Mouse (Mus musculus): Measurements from ENCODE around the gene Pxmp4.
A peak's percentile ranks its signal among the peaks of the same experiment; 100 is the strongest.

Gene Pxmp4

DNA sequence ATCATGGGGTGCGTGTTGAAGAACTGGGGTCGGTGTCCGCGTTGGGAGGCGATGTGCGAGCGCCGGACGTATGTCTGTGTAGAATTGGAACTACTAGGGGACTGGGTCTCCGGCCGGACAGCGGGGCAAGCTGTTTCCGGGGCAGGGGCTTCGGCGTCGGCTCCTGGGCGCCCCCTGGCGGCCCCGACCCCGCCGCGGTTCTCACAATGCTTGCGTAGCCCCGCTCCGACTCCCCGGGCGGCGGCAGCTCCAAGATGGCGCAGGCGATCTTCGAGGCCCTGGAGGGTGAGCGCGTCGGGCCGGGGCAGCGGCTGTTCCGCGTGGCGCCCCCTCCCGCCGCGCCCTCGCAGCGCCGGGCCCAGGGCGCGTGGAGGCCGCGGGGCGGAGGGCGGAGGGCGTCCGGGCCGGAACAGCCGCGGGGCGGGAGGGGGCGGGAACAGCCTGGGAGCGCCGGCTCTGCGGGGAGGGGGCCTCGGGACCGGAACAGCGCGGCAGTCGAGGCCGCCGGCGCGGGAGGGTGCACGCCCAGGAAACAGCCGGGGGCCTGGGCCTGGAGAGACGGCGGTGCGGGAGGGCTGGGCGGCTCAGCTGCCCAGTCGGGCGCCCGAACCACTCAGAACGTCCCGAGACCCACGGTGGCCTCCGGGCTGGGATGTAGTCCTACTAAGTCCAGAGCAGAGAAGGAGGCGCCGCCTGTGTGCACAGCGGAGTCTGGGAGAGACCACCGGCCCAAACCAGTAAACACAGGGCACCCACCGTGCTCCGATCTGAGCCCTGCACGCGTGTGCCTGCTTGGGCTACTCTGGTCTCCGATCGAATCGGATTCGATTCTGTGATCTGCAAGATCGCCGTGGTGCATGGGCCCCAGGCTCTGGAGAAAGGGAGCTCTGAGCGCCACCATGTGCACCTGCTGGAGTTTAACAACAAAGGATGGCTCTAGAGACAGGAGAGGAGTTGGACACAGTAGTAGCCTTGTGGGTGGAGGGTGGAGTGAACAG lies 9.9 kb upstream of the Pxmp4 start, which contains the start of the genes Zfp341 and 4930519P11Rik:
Zfp341 (plus strand) TSS at position 180 of the 998 bp plus-strand sequence.
4930519P11Rik (minus strand) TSS at position 320 of the 998 bp plus-strand sequence.
- DNase-seq (ENCODE audit: low spot score), result no peak

- no peak for DNase-seq (ENCODE audit: low spot score)
Measured at GRCm38 (mm10) chr2:154609050-154609767, 5.7 kb upstream of the Pxmp4 start.

DNA sequence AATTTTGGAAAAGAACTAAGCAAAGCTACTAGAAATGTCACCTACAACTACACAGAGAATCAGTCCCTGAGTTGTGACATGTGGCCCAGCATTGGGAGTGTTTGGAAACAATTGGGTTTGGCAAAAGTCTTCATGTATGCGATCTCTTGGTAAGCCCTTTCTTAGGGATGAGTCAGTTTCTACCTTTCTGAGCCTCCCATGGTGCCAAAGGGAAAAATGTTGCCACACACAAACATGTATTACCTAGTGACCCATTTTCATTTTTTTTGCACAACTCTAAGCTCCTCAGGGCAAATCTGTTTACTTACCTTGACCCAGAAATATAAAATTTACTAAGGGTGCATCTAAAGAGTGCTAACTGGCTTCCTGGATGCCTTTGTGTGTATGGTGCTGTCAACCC lies 3.5 kb upstream of the Pxmp4 start:
- DNase-seq (ENCODE audit: low spot score), result no peak

- no peak for DNase-seq (ENCODE audit: low spot score)
Measured at GRCm38 (mm10) chr2:154604156-154604555, 648 bp upstream of the Pxmp4 start.

DNA sequence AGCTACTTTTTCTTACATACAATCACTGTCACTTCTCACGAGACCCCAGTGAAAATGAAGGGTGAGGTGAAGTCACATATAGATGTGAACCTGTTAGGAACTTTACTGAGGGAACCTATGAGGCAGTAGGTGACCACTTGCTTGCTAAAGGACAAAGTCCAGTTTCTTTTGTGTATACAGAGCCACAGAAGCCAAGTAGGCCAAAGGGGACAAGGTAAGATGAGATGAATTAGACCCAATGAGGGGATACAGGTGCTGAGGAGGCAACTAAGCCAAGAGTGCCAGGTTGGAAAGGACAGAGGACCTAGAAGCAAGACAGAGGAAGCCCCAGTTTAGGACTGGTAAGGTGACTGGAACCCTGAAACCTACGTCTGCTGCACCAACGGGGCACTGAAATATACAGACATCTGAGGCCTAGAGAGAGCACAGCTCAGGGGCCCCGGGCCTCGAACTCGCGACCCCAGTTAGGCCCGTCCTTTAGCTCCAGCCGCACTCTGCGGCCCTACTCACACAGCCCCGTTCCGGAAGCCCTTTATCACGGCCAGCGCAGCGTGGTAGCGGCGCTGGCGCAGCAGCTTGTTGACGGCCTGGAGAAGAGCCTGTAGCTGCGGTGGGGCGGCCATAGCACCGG lies 386 bp downstream of the Pxmp4 start:
- no peak for DNase-seq (ENCODE audit: low spot score)

DNA sequence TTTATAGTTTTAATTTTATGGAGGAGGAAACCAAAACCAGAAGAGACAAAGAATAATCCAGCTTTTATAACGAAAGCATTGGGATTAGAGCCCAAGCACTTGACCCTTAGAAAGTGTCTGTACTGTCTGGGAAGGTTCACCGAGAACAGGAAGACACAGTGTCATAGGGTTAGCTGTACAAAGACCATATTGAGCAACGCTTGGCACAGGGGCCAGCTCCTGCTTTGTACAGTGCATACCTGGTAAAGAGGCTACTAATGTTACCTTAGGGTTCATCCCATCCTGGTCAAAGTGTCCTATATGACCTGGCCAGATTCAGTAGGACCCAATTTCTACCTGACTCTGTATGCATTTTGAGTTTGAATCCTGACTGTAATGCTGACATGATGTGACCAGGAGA lies 2.2 kb downstream of the Pxmp4 start:
- no peak for DNase-seq (ENCODE audit: low spot score)

DNA sequence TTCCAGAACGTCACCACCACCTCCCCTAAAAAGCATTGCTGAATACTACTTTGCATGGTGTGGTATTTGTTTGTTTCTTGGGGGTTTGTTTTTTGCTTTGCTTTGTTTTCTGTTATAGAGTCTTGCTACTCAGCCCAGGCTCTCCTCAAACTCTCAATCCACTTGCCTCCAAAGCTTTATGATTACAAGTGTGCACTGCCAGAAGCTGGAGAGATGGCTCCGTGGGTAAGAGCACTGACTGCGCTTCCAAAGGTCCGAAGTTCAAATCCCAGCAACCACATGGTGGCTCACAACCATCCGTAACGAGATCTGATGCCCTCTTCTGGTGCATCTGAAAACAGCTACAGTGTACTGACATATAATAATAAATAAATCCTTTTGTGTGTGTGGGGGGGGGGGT lies 2.9 kb downstream of the Pxmp4 start:
- no peak for DNase-seq (ENCODE audit: low spot score)

- DNase-seq (ENCODE audit: low spot score), result no peak
Measured at GRCm38 (mm10) chr2:154597399-154597798, 6.1 kb downstream of the Pxmp4 start.

- no peak for DNase-seq (ENCODE audit: low spot score)
Measured at GRCm38 (mm10) chr2:154595775-154596174, 7.7 kb downstream of the Pxmp4 start.

- DNase-seq (ENCODE audit: low spot score), result no peak
Measured at GRCm38 (mm10) chr2:154593025-154593424, 10.5 kb downstream of the Pxmp4 start.

DNA sequence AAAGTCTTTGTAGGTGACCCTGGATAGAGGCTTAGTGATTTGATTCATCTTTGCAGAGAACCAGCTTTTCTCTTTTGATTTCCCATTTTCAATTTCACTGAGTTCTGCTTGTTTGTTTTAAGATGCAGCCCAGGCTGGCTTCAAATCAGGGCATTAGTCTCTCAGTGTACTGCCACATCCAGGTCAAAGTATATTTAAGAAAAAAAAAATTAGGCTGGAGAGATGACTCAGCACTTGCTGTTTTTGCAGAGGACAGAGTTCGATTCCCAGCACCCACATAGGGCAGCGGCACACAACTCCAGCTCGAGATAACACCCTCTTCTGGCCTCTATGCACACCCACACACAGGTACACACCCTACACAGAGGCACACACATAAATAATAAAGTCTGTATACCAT lies 12.3 kb downstream of the Pxmp4 start:
- no peak for DNase-seq (ENCODE audit: low spot score)

GRCm38 (mm10) chr2:154589051-154589450 lies 14.5 kb downstream of the Pxmp4 start:
- no peak for DNase-seq (ENCODE audit: low spot score)

- DNase-seq (ENCODE audit: low spot score), result no peak
Measured at GRCm38 (mm10) chr2:154586405-154586804, 17.1 kb downstream of the Pxmp4 start.

GRCm38 (mm10) chr2:154584931-154585601 lies 18.4 kb downstream of the Pxmp4 start:
- DNase-seq (ENCODE audit: low spot score), result no peak

GRCm38 (mm10) chr2:154583906-154584872 lies 19.3 kb downstream of the Pxmp4 start:
- peak; percentile 83 for DNase-seq (ENCODE audit: low spot score)

DNA sequence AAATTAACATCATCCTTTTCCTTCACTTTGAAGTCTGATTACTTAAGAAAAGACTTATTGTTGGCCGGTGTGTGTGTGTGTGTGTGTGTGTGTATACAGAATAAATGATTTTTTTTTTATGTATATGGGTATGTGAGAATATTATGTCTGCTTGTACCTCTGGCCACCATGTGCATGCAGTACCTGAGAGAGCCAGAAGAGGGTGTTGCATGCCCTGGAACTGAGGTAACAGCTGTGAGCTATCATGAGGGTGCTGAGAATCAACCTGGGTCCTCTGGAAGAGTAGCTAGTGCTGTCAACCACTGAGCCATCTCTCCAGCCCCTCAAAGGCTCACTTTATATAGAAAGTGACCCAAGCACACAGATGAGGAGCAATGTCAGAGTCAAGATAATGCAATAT lies 22.1 kb downstream of the Pxmp4 start:
- no peak for DNase-seq (ENCODE audit: low spot score)

- DNase-seq (ENCODE audit: low spot score), result no peak
Measured at GRCm38 (mm10) chr2:154580586-154580985, 22.9 kb downstream of the Pxmp4 start.

DNA sequence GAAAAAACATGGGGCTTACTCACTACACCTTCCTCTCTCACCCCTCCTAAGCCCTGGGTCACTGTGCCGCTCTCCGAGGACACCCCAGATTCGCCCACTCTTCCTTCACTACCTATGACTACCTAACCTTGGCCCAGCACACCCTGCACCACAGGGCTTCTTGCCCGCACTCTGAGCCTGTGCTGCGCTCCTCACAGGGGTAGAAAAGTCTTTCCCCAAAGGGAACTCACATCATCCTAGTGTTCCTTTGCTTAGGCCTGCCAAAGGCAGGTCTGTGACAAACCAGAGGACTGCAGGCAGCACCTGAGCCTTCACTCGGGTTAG lies 25.8 kb downstream of the Pxmp4 start:
- no peak for DNase-seq (ENCODE audit: low spot score)

DNA sequence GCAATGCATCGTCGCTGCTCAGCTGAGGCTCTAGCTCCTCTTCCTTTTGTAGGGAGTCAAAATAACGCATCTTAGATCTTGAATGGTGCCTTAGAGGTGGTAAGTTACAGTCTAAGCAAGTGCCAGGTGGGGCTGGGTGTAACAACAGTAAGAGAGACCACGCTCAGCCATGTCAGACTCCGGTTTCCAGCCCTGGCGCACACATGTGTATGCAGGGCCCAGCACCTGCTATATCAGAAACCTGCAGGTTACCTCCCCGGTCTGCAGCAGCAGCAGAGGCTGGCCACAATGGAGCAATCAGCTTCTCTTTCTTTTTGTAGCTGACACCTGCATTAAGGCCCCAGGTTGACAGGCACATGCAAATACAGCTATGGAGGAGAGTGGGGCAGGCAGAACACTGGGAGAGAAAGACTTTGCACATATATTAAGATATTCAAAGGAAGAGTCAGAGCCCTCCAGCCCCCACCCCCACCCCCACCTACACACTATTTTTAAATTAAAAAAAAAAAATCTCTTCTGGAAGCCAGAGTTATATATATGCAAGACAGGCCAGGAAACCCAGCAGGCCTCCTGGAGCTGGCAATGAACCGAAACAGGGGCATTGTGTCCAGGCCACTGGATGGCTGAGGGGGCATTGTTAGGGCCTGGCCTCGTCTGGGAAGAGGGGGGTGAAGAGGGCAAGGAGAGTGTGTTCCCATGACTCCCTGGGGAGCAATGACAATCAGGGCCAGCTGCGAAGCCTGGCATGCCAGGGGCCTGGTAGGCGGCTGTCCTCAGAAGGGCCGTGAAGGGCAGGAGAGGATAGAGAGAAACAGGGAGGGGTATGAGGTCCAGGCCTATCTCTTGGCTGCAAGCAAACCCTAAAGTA lies 26.4 kb downstream of the Pxmp4 start:
- DNase-seq (ENCODE audit: low spot score), result no peak

DNA sequence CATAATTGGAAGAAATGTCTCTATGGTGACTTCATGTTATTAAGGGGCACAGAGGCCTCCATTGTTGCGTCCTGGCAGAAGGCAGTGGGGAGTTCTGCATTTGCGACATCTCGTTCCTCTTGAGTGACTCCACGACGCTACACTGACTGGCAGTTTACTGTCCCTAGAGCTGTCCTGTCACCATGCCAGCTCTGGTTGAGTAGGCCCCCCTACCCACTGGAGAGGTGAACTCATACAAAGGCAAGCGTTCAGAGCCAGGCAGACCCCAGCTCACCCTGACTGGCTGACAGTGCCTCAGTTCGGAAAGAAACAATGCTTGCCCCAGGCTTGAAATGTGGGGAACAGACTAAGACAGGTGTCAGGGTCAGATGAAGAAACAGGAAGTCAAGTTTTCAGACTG lies 29.2 kb downstream of the Pxmp4 start:
- DNase-seq (ENCODE audit: low spot score), result no peak
